Mouse (Mus musculus) olfactory bulb, adult 2 months (tissue): ENCODE data around the gene Gtf3a. TPM values are rescaled to one million over a fixed set of nuclear protein-coding genes. Genes with fewer than 3 reads are reported as not detected.

ENCODE experiments used
- H3K27ac ChIP-seq: fragments of 200-500 bp; 2 replicates; pipeline ENCODE4 v1.5.1; 2012; ENCODE audit warnings: low read depth, low read length; ENCODE audit not compliant: insufficient read depth
- H3K4me1 ChIP-seq: fragments of 200-500 bp; 2 replicates; pipeline ENCODE4 v1.6.1; 2012; ENCODE audit warnings: low read length; ENCODE audit not compliant: control insufficient read depth, insufficient read depth
- H3K4me3 ChIP-seq: fragments of 200-500 bp; 2 replicates; pipeline ENCODE4 v1.5.1; 2012; ENCODE audit warnings: mild to moderate bottlenecking, low read depth, low read length, moderate library complexity; ENCODE audit not compliant: insufficient read depth
- CTCF ChIP-seq: fragments of 200-500 bp; IDR thresholded peaks from 2 replicates; pipeline ENCODE4 v1.5.1; 2012; ENCODE audit warnings: low read depth, mild to moderate bottlenecking, low read length, moderate library complexity; ENCODE audit not compliant: insufficient read depth
- POLR2A ChIP-seq: fragments of 200-500 bp; IDR thresholded peaks from 2 replicates; pipeline ENCODE4 v1.6.1; 2012; ENCODE audit warnings: mild to moderate bottlenecking, low read depth, low read length, moderate library complexity; ENCODE audit not compliant: insufficient read depth
- WGBS: fragments of 180-500 bp; shearing (Covaris S2); methylation state at CpG from one replicate; pipeline ENCODE4 v1.1.7; 2018; 5-methylcytosine and 5-hydroxymethylcytosine counted together
- polyA plus RNA-seq: library from polyadenylated mRNA; stranded (reverse); fragments of >200 nt; gene quantifications from 2 replicates; pipeline ENCODE4 v1.2.4, GENCODE M21; 2012; ENCODE audit warnings: low replicate concordance; ENCODE audit not compliant: missing spikeins, insufficient read depth, insufficient read length

Gene Gtf3a
- polyA plus RNA-seq, 1 experiment, result not detected

DNA sequence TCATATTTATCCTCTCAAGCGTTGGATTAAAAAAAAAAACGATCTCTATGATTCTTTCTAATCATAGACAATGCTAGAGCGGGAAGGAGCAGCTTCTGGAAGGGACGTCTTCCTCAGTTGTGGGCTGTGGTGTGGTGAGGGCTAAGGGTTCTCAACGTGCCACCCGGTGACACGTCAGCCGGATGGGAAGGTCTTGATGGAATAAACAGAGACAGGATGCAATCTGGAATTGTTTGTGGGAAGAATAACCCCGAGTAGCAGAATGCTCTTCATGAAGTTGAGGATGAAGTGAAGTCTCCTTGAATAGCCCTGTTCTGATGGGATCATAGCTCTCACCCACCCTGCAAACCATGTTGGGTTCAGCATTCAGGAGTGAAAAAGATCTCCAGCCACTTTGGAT is 1.8 kb upstream of the Gtf3a start:
- no peak overlapping the region for H3K4me3 ChIP-seq
- 87% methylated on average over 9 of the region's 9 CpGs for WGBS

GRCm38 (mm10) chr5:146947497-146947896 is 960 bp upstream of the Gtf3a start:
- 87% methylated on average over 6 of the region's 6 CpGs for WGBS
- no peak overlapping the region for H3K4me3 ChIP-seq
- TF ChIP-seq CTCF (no peak), POLR2A (no peak)
- H3K4me1 ChIP-seq, result peaks cover 9% of the 10 kb centered on the region
- H3K27ac ChIP-seq, result no peak overlapping the region

More for the DNA sequence above, 1.8 kb upstream of the Gtf3a start:
- Histone ChIP-seq H3K4me1 (peaks cover 9% of the 10 kb centered on the region), H3K27ac (no peak overlapping the region)
- TF ChIP-seq POLR2A (no peak), CTCF (no peak)

GRCm38 (mm10) chr5:146948041-146948507 is 383 bp upstream of the Gtf3a start:
- Histone ChIP-seq H3K4me3 (peak overlapping the region; percentile 54), H3K27ac (peak overlapping the region; percentile 92), H3K4me1 (peaks cover 9% of the 10 kb centered on the region)
- 8% methylated on average over 10 of the region's 10 CpGs for WGBS
- TF ChIP-seq POLR2A, result no peak
- TF ChIP-seq CTCF, result no peak

DNA sequence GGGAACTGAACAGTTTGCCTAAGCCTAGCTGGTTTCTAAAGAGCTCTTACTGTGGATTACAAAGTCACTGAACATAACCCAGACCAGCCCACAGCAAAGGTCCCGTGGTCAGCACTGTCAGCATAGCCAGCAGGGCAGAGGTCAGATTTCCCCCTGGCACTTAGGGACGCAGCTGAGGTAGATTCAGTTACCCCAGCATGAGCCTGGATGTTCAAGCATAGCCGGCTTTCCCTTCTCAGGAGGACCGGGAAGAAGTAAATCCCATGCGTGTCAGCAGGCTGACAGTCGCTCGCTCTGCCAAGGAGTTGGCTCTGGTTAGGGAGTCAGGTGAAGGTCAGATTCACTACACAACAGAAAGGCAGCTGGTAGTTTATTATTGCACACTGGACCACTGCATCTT is 6.1 kb downstream of the Gtf3a start:
- Histone ChIP-seq H3K27ac (no peak overlapping the region), H3K4me3 (no peak overlapping the region), H3K4me1 (peaks cover 14% of the 10 kb centered on the region)
- TF ChIP-seq CTCF (no peak), POLR2A (no peak)
- 93% methylated on average over 7 of the region's 7 CpGs for whole genome bisulfite sequencing

DNA sequence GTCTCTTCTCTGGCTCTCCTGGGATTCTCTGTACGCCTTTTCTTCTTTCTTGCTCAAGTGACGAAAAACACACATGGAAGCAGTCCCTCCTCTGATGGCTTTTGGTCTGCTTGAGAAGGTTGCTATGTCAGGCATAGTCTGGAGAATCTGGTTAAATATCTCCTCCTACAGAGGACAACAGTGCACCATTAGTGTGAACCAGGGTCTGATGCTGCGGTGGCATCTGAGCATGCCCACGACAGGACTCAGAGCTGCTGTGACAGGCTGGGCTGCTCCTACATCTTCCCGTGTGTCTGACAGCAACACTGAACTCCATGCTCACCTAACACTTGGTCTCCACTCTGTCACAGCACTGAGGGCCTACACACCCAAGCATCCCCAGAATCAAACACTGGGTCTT is 7.2 kb downstream of the Gtf3a start:
- no peak overlapping the region for H3K27ac ChIP-seq
- no peak for TF ChIP-seq CTCF
- no peak for TF ChIP-seq POLR2A
- 94% methylated on average over 5 of the region's 5 CpGs for WGBS
- H3K4me3 ChIP-seq, result no peak overlapping the region
- H3K4me1 ChIP-seq, result peaks cover 8% of the 10 kb centered on the region

- TF ChIP-seq POLR2A (no peak), CTCF (no peak)
Measured at GRCm38 (mm10) chr5:146956678-146957077, 8.2 kb downstream of the Gtf3a start.

DNA sequence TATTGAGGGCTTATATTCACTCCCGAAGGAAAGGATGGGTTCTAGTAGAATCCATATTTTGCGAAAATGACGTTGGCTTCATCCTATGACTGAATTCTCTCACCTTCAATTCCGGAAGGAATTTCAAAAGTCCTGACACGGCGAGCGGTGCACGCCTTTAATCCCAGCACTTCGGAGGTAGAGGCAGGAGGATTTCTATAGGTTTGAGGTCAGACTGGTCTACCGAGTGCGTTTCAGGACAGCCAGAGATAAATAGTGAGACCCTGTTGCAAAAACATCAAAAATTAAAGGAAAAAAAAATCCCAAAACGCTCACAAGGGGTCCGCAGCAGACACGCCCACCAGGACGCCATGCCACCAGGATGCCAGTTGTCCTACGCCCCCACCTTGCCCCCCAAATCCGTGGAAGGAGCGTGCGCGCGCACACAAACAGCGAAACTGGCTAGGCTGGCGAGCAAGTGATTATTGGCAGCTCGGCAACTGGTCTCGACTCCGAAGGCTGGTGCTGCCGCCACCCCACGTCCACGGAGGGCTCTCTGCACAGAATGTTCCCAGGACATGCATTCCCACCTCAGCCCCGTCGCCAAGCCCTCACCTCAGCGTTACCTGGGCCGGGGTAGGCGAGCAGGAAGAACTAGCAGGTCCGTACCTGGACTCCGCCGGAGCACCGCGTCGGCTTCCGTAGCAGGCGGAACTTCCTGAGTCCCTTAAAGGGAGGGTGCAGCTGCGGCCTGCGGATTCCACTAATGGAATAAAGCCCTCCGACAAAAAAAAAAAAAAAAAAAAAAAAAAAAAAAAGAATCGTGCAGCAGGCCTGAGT is 14.9 kb downstream of the Gtf3a start, which contains the start of gene Mtif3:
Mtif3 (minus strand) TSS at position 683 of the 819 bp plus-strand sequence.
- H3K27ac ChIP-seq, result peak within 1 kb of the TSS; percentile 41
- H3K4me1 ChIP-seq, result peaks cover 7% of the 10 kb centered on the region
- H3K4me3 ChIP-seq, result peak within 1 kb of the TSS; percentile 64
- 1% methylated on average over 46 of the region's 46 CpGs for WGBS
- TF ChIP-seq CTCF (no peak), POLR2A (0 out of 2 replicates have a peak, but pooled peaks have one; percentile 23)

More at GRCm38 (mm10) chr5:146956678-146957077, 8.2 kb downstream of the Gtf3a start:
- Histone ChIP-seq H3K4me1 (peaks cover 10% of the 10 kb centered on the region), H3K4me3 (no peak overlapping the region), H3K27ac (no peak overlapping the region)
- 81% methylated on average over 18 of the region's 18 CpGs for WGBS

- TF ChIP-seq POLR2A, result no peak
- TF ChIP-seq CTCF, result no peak
- no peak overlapping the region for H3K4me3 ChIP-seq
- H3K27ac ChIP-seq, result peak overlapping the region; percentile 19; the same call in 1 of the 2 replicates
- peaks cover 9% of the 10 kb centered on the region for H3K4me1 ChIP-seq
- WGBS, result 47% methylated on average over 8 of the region's 8 CpGs
Measured at GRCm38 (mm10) chr5:146963937-146964278, 15.5 kb downstream of the Gtf3a start.

GRCm38 (mm10) chr5:146968695-146969393 is 20.4 kb downstream of the Gtf3a start:
- Histone ChIP-seq H3K4me3 (no peak overlapping the region), H3K4me1 (peaks cover 17% of the 10 kb centered on the region; the same call in 1 of the 2 replicates), H3K27ac (no peak overlapping the region)
- no peak for TF ChIP-seq POLR2A
- 42% methylated on average over 13 of the region's 13 CpGs for WGBS
